Mouse (Mus musculus) heart, postnatal 10 days (tissue): ENCODE measurements at regions not wholly inside any gene's neighbourhood (a gene's known extent, or its start where the extent isn't known, plus 50 kb on each side); places are given as distances from the start of the nearest gene placed in this dataset.

Experiments used
- DNase-seq, 2 experiments: peaks; one replicate each; pipeline ENCODE4 v3.0.0; 2021
- intact Hi-C: fragments of 180-260 bp; cut with DNase I; formaldehyde crosslinking; loops from one replicate; pipeline ENCODE4 v1.15.1; 2025

- intact Hi-C loops, result no loop called here
- no peak for DNase-seq
Measured at GRCm38 (mm10) chr13:101931264-101931663, 163.2 kb upstream of the Pik3r1 start.

- intact Hi-C loops, result no loop called here
- no peak for DNase-seq
Measured at GRCm38 (mm10) chr13:101931882-101932281, 163.9 kb upstream of the Pik3r1 start.

DNA sequence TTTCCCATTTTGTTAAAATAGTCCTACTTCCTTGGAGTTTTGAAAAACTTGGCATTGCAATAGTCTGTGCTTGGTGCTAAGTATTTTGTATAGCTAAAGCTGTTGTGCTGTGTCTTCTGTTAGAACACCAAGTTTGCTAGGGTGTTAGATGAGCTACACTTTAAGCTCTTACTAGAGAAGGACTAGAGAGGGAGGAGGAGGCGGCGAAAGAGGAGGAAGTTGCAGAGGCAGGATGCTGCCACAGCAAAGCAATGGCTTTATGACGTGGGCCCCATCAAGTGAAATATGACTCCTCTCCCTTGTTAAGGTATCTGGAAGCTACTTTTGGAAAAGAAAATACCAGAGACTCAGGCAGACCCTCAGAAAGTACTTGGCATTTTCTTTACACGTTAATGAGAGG lies 167.8 kb upstream of the Pik3r1 start:
- DNase-seq, result no peak
- intact Hi-C loops, result no loop called here

GRCm38 (mm10) chr13:101954521-101954920 lies 186.5 kb upstream of the Pik3r1 start:
- intact Hi-C loops, result no loop called here
- DNase-seq, result no peak

- no peak for DNase-seq
- intact Hi-C loops, result no loop called here
Measured at GRCm38 (mm10) chr13:101955806-101956418, 187.9 kb upstream of the Pik3r1 start.

DNA sequence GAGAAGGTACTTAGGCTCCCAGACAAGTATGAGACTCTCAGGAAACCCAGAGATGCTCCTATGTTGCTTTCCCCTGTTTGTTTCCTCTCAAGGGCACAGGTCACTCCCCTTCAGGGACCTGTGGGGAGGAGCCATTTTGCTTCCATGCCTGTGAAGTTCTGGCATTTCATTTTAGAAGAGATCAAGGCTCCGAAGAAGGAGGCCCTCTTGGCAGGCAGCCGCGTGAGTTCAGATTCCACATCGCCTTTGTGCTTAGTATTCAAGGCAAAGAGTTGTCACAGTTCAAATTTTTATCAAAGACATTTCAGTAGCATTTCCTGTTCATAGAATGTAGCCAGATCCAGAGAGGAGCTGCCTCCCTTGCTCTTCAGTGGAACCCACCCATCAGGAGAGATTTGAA lies 189.8 kb upstream of the Pik3r1 start:
- peak; percentile 29 to 41 for DNase-seq
- intact Hi-C loops, result no loop called here

DNA sequence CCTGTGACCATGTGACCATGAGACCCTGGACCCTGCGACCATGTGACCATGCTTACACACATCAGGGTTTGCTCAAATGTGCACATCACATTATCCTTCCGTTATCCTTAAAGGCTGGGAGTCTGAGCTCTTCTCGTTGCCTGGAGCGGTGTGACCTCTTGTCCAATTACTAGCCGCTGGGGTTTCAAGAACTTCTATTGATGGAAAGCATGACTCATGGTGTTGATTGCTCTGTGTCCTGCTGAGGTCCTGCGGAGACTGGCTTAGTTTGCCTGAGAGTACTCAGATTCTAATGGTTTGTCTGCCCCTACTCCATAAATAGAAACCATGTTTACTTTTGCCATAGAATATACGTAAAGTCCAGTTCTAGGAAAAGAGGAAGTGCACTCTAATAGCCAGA lies 197.5 kb upstream of the Pik3r1 start:
- no peak for DNase-seq
- intact Hi-C loops, result no loop called here

DNA sequence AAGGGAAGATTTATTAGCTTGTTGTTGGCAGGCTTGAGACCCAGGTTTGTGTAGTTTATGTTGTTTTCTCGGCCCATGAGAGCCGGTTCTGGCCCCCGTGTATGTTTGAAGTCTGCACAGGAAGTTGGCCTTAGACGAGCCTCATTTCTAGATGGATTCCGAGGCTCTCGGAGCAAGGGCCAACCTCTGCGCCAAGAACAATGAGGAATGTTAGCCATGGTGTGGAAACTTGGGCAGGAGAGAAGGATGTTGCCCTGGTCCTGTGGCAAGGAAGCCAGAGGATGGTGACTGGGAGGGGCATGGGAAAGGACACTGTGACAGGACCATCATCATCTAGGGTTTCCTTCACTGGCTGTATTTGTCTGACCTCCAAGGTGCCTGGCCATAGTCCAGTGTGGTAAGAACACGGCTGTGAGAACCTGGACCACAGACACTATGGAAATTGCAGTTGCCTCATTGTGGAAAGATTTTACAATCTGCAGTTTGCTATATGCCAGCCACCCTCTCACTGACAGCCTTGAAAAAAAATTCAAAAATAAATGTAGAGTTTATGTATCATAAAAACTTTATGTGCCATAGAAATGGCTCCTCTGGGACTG lies 198.9 kb upstream of the Pik3r1 start:
- no peak for DNase-seq
- intact Hi-C loops, result no loop called here

GRCm38 (mm10) chr13:101967466-101967865 lies 199.4 kb upstream of the Pik3r1 start:
- DNase-seq, result no peak
- intact Hi-C loops, result no loop called here

- no peak for DNase-seq
- intact Hi-C loops, result no loop called here
Measured at GRCm38 (mm10) chr13:101976766-101977165, 208.7 kb upstream of the Pik3r1 start.

DNA sequence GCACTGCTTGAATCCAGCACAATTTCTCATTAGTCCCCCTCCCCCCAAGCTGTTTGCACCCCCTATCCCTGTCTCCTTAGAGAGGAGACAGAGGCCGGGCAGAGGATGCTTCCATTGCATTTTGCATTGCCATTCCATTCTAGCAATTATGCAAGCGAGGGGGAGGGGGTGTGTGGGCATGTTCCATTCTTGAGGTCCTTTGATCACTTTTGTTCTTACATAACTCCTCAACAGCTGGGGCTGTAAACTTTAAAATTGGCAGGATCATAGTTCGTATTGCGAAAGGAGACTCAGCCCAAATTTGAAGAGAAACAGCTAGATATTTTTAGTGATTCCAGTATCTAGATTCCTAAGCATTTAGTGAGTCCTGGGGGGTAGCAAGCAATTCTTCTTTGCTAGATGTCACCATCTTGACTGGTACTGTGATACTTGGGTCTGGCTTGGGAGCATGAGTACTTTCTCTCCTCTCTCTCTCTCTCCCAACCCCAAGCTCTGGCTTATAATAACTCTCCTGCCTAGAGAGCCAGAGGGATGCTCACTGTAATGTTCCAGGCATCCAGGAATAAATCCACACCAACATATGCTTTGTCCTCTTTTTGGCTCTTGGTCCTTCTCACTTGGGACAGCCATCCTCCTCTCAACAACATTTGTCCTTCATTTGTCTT lies 212.3 kb upstream of the Pik3r1 start:
- DNase-seq, result peak in 1 of 2 experiments; percentile 23
- intact Hi-C loops, result no loop called here

- DNase-seq, result no peak
- intact Hi-C loops, result no loop called here
Measured at GRCm38 (mm10) chr13:101988637-101989413, 220.8 kb upstream of the Pik3r1 start.

- peak in 1 of 2 experiments; percentile 28 for DNase-seq
- intact Hi-C loops, result loop anchor here (5.0 to 10.0 kb wide), 2 partner anchors 224 to 333 kb away; partner anchors contain the start of gene Pik3r1
Measured at GRCm38 (mm10) chr13:101991729-101992128, 223.7 kb upstream of the Pik3r1 start.

- intact Hi-C loops, result loop anchor here (5.0 to 10.0 kb wide), 2 partner anchors 227 to 330 kb away; partner anchors contain the start of gene Pik3r1
- peak; percentile 73 to 84 for DNase-seq
Measured at GRCm38 (mm10) chr13:101994779-101995178, 226.8 kb upstream of the Pik3r1 start.

GRCm38 (mm10) chr13:101995529-101995928 lies 227.5 kb upstream of the Pik3r1 start:
- no peak for DNase-seq
- intact Hi-C loops, result loop anchor here (10.0 kb wide), 1 partner anchor 329 kb away; no protein-coding TSS in a partner anchor

DNA sequence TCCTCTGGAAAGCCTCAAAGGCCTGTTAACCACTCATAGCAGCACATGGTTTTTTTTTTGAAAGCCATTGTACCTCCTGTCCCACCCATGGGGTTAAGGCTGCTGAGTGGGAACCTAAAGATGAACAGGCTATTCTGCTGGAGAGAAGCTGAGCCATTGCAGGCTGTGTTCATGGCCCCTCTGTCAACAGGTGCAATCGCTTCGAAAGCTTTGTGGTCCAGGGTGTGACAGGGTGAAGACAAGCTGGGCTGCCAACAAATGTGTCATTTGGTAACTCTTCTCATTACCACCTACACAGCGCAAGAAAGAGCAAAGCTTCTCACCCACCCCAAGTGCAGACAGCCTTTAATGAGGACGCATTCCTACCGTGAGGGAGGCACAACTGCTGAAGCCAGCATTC lies 228.1 kb upstream of the Pik3r1 start:
- intact Hi-C loops, result loop anchor here (10.0 kb wide), 1 partner anchor 329 kb away; no protein-coding TSS in a partner anchor
- no peak for DNase-seq

GRCm38 (mm10) chr13:101997415-101997814 lies 229.4 kb upstream of the Pik3r1 start:
- no peak for DNase-seq
- intact Hi-C loops, result loop anchor here (10.0 kb wide), 1 partner anchor 327 kb away; no protein-coding TSS in a partner anchor

GRCm38 (mm10) chr13:102006565-102006964 lies 238.5 kb upstream of the Pik3r1 start:
- no peak for DNase-seq
- intact Hi-C loops, result no loop called here

DNA sequence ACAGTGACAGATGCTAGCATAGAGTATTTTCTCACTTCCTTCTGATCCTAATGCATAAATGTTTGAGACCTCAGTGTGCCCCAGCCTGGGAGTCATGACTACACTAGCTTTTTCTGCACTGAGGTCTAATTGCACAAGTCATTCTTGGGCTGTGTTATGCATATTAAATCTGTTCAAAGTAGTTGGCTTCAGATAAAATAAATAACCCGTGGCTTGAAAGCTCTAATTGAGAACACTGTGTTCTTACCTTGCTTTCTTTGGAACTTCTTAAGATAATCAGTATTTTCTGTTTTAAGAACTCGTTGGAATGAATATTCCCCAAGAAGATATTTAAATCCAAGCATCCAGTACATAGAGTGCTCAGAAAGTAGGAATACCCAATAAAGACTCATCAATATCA lies 243.9 kb upstream of the Pik3r1 start:
- no peak for DNase-seq
- intact Hi-C loops, result no loop called here

GRCm38 (mm10) chr13:102014514-102014913 lies 246.5 kb upstream of the Pik3r1 start:
- DNase-seq, result no peak
- intact Hi-C loops, result no loop called here

- intact Hi-C loops, result no loop called here
- DNase-seq, result peak in 1 of 2 experiments; percentile 55
Measured at GRCm38 (mm10) chr13:102014958-102015357, 246.9 kb upstream of the Pik3r1 start.
